Mouse (Mus musculus) large intestine, adult 2 months (tissue): Measurements from ENCODE around the gene Hspa4. TPM values are rescaled to one million over a fixed set of nuclear protein-coding genes. Genes with fewer than 3 reads are reported as not detected.
"Not testable (repeated sequence)": the region's sequence is repeated elsewhere in the genome, so short reads cannot be mapped to it uniquely, and the experiment has no call there.

Experiments used
- DNase-seq: peaks from one replicate; pipeline ENCODE4 v3.0.0-alpha.2; 2012; ENCODE audit warnings: low read depth, low spot score
- WGBS: fragments of 180-500 bp; shearing (Covaris S2); methylation state at CpG from one replicate; pipeline ENCODE4 v1.1.7; 2018; 5-methylcytosine and 5-hydroxymethylcytosine counted together
- polyA plus RNA-seq: library from polyadenylated mRNA; depleted of rRNA; stranded (reverse); fragments of >200 nt; gene quantifications from 2 replicates; pipeline ENCODE4 v1.2.3, GENCODE M21; 2012; rRNA removed

The Hspa4 gene
- 16.4 and 23.4 TPM in 2 replicates for polyA plus RNA-seq

GRCm38 (mm10) chr11:53300330-53301166 is at the start of gene Hspa4:
Gene Hspa4, minus strand, starts transcription at chr11:53300457.
- DNase-seq = peak; percentile 98
- under 1% methylated on average over 58 of the region's 58 CpGs for WGBS

DNA sequence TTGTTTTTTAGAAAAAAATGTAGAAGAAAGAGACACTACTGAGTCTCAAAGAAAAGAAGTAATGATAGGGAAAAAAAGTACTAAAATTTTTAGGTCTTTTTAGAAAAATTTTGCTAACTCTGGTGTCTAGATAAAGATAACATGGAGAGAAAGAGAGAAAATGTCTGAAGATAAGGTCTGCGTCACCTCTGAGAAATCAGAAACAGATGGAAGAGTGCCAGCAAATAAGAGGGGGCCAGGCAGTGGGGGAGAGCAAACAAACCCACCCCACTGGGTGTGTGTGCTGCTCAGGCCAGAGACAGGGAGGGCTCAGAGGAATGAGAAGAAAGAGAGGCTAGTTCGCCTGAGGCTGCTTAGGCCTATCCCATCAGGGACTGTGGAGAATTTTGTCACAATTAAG is 45.5 kb upstream of the Hspa4 start:
- DNase-seq = no peak
- 71% methylated on average over 2 of the region's 2 CpGs for WGBS

GRCm38 (mm10) chr11:53345328-53345727 is 45.1 kb upstream of the Hspa4 start:
- WGBS = 55% methylated on average over 5 of the region's 5 CpGs
- DNase-seq = no peak

DNA sequence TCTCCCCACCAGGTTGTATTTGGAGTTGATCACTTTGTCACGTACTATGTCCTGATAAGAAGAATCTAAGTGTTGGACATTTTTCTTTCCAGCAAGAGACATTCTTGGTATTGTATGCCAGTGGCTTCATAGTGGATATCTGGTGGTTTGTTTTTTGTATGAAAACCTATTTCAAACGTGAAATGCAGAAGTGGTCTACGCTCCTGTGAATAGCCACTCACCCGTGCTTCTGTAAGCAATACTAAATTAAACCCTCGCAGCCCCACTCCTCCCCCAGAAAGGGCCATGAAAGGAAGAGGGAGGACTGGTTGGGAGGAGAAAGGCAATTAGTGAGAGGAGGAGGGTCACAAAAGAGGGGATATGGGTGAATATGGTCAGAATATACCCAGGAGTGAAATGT is 42.5 kb upstream of the Hspa4 start:
- no peak for DNase-seq
- whole genome bisulfite sequencing = 57% methylated on average over 5 of the region's 5 CpGs

DNA sequence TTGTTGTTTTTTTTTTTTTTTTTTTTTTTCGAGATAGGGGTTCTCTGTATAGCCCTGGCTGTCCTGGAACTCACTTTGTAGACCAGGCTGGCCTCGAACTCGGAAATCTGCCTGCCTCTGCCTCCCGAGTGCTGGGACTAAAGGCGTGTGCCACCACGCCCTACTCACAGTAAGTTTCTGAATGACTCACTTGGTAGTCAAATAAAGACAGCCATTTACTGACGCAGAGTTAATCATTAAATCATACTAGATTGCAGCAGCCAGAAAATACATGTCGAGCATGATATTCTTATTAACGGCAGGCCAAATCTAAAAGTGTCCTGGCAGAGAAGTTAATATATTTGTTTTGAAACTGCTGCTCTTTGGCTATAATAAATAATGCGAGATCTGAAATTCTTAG is 40.8 kb upstream of the Hspa4 start:
- WGBS = 34% methylated on average over 10 of the region's 10 CpGs
- DNase-seq = not testable (repeated sequence)

DNA sequence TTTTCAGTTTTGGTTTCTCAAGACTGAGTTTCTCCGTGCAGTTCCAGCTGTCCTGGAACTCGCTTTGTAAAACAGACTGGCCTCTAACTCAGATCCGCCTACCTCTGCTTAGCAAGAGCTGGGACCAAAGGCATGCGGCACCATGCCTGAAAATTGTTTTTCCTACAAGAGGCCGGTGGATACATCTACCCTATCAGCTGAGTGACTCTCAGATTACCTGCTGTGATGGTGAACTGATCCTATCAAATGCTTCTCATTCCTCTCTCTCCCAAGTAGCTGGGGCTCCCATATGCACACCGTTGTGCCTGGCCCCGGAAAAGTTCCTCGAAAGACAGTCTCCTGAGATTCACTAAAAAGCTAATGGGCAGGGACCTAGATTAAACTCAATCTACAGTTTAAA is 37.4 kb upstream of the Hspa4 start:
- no peak for DNase-seq
- WGBS = 86% methylated on average over 8 of the region's 8 CpGs

GRCm38 (mm10) chr11:53336924-53337323 is 36.7 kb upstream of the Hspa4 start:
- 50% methylated on average over 1 of the region's 1 CpGs for WGBS
- no peak for DNase-seq

DNA sequence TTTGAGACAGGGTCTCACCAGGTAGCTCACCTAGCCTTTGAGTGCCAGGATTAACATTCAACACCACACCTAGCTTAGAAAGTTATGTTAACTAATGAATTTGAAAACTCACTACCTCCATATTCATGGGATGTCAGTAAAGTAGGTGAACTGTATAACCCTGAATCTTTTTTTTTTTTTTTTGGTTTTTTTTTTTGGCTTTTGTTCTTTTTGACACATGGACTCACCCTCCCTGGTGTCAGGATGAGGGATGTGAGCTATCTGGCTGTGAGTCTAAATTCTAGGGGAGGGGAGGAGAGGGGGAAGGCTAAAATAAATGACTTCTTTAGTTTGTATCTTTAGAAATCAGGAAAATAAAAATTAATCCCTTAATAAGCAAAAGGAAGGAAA is 35.9 kb upstream of the Hspa4 start:
- no peak for DNase-seq

DNA sequence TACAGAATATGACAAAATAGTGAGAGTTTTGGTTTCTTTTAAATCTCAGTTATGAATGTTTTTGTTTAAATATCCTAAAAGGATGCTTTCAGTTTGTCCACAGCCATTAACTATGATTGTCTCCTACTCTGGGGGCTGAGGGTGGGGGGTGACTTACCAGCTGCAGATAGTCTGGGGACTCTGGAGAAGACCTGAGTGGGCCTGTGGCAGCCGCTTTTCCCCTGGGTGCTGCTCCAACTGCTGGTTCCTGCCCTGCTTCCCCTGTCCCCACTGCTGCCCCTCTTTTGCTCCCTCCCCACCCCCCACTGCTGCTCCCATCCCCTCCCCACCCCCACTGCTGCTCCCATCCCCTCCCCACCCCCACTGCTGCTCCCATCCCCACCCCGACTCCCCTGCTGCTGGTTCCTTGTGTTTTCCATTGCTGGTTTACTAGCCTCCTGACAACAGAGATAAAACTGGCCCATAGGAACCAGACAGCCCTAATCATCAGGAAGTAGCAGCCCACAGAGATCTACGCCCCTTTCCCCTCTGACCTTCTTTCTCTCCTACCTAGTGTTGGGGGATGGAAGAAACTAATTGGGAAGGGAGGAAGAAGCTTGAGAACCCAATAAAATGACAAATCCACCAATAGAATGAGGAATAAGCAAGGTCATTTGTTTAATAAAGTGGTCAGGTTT is 35.4 kb upstream of the Hspa4 start:
- no peak for DNase-seq
- 70% methylated on average over 3 of the region's 3 CpGs for WGBS

- 85% methylated on average over 14 of the region's 14 CpGs for WGBS
- DNase-seq = no peak
Observed at GRCm38 (mm10) chr11:53332076-53332680, 31.9 kb upstream of the Hspa4 start.

DNA sequence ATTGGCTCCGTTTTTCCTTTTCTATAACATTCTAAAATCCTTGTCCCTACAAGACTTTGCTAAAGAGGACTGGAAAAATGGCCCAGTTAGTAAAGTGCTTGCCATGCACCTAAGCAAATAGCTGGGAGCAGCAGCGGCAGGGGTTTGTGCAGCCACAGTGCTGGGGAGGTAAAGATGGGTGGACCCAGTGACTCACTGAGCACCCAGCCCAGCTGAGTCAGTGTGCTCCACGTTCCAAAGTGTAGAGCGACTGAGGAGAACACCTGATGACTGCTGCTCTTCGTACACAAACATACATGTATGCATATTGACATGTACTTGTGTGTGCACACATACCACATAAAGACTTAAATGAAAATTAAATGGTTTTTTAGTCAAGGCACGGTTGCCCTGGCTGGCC is 30.9 kb upstream of the Hspa4 start:
- no peak for DNase-seq
- 77% methylated on average over 6 of the region's 6 CpGs for WGBS

DNA sequence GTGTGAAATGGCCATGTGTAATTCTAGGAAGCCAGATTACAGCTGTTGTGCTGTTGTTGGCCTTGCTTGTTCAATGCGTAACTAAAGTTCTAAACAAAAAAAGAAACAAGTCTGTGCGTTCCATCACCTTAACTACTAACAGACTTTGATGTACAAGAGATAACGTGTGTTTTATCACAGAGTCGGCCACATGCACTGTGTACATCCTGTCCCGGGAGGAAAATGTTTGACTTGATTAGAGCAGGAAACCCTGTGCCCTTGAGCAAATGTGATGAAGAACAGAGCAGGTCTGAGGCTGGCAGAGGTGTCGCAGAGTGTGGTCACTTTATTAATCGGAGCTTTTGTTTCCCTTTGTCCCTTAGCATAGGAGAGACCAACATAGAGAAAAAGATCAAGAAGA is 30.1 kb upstream of the Hspa4 start:
- WGBS = 85% methylated on average over 7 of the region's 7 CpGs
- DNase-seq = no peak

DNA sequence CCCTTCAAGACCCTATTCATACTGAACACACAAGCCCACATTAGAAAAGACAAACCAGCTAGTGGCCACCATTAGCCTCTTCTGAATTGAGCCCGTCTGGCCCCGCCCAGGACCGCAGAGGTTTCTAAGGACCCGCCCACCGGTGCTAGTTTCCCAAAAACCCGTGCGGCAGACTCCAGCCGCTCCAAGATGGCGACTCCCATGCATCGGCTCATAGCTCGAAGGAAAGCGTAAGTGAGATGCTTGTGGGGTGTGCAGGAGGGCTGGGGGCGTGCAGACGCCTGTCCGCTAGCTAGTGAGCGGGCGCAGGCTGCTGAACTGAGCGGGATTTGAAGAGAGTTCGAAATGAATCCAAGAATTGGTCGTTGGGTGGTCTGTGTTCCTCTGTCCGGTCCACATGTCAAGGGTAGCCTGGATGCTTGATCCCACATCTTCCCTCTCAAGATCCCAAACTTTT is 24.3 kb upstream of the Hspa4 start, which contains the start of gene Zcchc10:
Zcchc10 (plus strand) TSS at position 168 of the 457 bp plus-strand sequence.
- WGBS = 1% methylated on average over 21 of the region's 21 CpGs
- DNase-seq = no peak

DNA sequence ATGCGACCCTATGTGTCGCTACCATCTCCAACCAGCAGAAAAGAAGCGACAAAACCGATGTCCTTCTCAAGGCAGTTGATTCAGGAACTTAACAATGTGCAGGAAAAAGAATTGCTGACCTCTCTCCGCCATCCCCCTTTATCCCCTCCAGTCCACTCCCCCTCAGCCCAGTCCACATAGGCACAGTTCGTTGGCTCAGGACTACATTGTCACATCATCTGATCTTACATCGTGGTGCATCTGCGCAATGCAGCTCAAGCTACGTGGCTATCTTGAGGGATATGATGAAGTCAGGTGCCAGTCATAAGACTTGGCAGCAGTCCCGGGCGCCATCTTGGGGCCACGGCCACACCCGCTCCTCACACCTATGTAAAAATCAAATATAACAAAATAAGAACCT is 19.6 kb upstream of the Hspa4 start:
- WGBS = 84% methylated on average over 13 of the region's 13 CpGs
- not testable (repeated sequence) for DNase-seq

DNA sequence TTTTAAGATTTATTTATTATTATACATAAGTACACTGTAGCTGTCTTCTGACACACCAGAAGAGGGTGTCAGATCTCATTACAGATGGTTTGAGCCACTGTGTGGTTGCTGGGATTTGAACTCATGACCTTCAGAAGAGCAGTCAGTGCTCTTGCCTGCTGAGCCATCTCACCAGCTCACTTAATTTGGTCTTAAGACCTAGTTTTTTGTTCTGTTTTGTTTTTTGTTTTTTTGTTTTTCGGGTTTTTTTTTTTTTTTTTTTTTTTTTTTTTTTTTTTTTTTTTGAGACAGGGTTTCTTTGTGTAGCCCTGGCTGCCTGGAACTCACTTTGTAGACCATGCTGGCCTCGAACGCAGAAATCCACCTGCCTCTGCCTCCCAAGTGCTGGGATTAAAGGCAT is 18.3 kb upstream of the Hspa4 start:
- 96% methylated on average over 3 of the region's 3 CpGs for WGBS
- not testable (repeated sequence) for DNase-seq

DNA sequence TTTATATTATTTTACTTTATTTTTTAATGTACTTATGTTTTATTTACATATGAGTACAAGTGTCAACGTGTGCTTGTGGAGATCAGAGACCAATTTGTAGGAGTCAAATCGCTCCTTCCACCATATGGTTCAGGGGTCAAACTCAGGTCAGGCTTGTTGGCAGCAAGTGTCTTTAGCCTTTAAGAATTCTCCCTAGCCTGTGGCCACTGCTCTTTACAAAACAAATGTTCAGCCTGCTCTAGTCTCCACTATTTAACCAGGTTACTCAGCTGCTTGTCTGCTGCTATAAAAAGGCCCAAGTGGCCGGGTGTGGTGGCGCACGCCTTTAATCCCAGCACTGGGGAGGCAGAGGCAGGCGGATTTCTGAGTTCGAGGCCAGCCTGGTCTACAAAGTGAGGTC is 17.8 kb upstream of the Hspa4 start:
- 83% methylated on average over 7 of the region's 7 CpGs for WGBS
- no peak for DNase-seq

DNA sequence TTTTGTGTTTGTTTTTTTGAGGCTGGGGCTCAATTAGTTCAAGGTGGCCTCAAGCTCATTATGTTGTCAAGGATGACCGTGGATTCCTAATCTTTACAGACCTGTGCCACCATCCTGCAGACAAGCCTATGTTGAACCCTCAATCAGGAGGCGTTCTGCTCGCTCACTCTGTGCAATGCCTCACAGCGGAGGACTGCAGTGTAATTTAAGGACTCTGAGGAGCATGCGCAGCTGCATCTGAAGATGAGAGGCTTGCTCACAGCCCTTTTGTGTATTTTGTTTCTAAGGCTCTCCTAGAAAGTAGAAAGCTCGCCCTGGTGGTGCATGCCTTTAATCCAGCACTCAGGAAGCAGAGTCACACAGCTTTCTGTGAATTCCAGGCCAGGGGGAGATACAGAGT is 16.7 kb upstream of the Hspa4 start:
- no peak for DNase-seq
- WGBS = 75% methylated on average over 6 of the region's 6 CpGs

- no peak for DNase-seq
- 14% methylated on average over 1 of the region's 1 CpGs for WGBS
Observed at GRCm38 (mm10) chr11:53314770-53315173, 14.5 kb upstream of the Hspa4 start.

DNA sequence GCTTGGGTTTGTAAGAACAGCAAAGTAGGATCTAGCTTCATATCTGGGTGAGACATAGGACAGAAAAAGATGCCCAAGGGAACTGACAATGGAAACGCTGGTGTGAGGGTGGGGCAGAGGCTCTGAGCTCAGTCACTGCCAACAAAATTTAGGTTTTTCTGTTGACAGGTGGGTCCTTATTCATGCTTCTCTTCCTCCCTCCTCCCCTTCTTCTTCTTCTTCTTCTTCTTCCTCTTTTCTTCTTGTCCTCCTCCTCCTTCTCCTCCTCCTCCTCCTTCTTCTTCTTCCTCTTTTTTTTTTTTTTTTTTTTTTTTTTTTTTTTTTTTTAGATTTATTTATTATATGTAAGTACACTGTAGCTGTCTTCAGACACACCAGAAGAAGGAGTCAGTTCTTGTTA is 12.6 kb upstream of the Hspa4 start:
- 73% methylated on average over 1 of the region's 1 CpGs for WGBS
- DNase-seq = not testable (repeated sequence)

DNA sequence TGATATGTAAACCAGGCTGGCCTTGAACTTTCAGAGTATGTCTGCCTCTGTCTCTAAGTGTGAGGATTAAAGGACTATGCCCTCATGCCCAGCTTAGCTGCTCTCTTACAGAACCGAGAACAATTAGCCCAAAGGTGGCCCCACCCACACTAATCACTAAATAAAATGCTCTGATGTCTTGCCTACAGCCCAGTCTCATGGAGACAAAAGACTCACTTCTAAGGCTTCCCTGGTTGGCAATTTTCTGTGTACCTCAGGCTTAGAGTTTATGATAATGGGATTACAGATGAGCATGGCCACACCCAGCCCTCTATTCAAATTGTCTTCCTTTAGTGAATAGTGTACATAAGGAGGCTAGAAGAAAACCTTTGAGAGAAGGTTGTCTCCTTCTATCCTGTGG is 11.1 kb upstream of the Hspa4 start:
- WGBS = 45% methylated on average over 1 of the region's 1 CpGs
- DNase-seq = no peak

- 48% methylated on average over 2 of the region's 2 CpGs for WGBS
- DNase-seq = no peak
Observed at GRCm38 (mm10) chr11:53308884-53309310, 8.6 kb upstream of the Hspa4 start.
